Mouse (Mus musculus): Measurements from ENCODE around the gene Ndufv1.
"Not testable (repeated sequence)": the region's sequence is repeated elsewhere in the genome, so short reads cannot be mapped to it uniquely, and the experiment has no call there.

Ndufv1 gene

GRCm38 (mm10) chr19:3967258-3967657, 45.3 kb downstream of the Ndufv1 start:
- no peak for DNase-seq

DNA sequence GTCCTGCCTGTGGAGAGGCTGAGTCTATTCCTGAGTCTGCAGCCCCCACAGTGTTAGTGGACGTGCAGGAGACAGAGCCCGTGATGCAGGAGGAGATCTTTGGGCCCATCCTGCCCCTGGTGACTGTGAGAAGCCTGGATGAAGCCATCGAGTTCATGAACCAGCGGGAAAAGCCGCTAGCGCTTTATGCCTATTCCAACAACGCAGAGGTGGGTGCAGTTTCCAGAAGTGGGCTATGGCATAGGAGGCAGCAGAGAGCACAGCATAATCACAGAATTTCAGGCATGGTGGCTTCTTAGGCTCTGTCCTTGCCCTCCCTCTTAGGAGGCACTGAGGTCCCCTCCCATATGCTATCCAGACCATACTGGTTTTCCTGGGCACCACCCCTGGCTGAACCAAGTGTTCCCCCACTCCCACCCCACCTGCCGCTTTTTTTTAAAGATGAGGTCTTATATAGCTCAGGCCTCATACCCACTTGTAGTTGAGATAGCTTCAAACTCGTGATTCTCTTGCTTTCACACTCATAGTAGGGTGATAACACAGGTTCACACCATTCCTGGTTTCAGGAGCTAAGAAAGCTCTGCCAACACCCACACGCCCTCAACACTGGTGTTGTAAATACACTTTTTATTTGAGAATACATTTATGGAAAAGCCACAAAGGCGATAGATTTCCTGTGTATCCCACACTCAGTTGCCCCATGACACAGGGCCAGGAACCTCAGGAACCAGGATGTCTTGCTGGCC, 46.1 kb downstream of the Ndufv1 start:
- no peak for DNase-seq

DNA sequence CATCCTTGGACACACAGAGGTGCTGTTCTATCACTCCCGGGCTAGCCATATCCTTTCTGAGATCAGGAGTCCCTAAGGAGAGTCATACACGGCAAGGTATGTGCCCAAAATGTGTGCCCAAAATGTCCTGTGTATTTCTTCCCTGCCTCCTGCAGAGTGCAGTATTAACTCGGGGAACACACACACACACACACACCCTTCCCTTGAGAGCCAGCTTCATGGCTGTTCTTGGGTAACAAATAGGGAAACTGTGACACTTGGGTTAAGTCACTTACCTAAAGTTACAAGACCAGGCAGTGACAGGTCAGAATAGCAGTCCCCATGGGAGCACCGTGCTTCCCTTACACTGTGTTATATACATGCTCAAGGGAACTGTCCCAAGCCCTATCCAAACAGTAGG, 48.6 kb downstream of the Ndufv1 start:
- no peak for DNase-seq

DNA sequence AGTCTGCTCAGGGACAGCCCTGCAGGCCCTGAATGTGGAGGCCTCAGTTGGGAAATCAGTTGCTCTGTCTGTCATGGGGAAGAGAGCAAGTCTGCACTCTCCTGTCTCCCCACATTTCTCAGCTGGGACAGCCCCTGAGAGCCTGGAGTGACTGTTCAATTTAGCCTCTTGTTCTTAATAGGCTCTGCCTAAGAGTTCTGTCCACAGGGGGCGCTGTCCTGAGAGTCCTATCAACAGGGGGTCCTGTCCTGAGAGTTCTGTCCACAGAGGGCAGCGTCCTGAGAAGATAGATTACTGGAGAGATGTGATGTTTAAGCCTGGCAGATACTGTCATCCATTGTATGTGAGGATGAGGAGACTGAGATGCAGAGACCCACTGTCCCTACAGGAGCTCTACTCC, 50.1 kb downstream of the Ndufv1 start:
- DNase-seq, result no peak

DNA sequence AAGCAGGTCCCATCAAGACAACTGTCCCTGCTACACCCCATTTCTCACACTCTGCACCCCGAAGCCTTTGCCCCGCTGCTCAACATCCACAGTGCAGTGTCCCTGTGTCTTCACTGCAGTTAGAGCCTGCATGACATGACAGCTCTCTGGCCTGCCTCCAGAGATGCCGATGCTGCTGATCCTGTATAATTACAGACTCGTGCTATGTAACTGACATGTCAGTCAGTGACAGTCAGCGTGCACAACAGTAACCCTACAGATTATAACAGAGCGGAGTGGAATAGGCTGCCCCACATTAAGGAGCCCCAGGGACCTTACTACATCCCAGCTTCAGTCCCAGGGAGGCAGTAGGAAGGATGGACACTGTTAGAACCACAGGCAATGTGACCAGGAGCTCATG, 50.8 kb downstream of the Ndufv1 start:
- DNase-seq, result not testable (repeated sequence)

DNA sequence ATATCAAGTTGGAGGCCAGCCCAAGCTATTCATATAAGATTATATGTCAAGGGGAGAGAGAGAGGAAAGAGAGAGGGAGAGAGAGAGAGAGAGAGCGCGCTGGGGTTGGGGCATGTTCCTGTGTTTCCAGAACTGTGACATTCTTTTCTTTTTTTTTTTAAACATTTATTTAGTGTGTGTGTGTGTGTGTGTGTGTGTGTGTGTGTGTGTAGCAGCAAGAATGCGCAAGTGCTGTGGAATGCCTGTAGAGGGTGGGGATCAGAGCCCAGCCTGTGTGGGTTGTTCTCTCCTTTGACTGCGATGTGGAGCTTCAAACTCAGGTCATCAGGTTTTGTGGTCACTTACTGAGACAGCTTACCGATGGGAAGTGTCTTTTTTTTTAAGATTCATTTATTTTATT, 52.4 kb downstream of the Ndufv1 start:
- DNase-seq, result no peak

DNA sequence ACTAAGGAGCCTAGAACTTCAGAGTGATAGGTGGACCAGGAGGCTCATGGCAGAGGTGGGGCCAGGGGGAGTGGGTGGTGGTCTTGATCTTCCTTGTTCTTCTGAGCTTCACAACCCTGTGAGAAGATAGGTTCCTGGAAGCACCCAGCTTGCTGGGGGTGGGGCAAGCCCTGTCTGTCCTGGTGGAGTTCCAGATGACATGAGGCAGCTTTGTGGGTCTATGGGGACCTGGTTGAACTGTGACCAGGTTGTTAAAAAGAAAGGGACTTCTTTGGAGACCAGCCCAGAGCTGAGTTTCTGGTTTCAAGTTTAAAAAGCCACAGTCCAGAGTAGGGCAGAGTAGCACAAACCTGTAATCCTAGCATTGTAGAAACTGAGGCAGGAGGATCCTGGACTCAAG, 53.6 kb downstream of the Ndufv1 start:
- DNase-seq, result peak; percentile 84

GRCm38 (mm10) chr19:3958470-3958869, 54.1 kb downstream of the Ndufv1 start, which contains the start of gene Aldh3b3:
Gene Aldh3b3, plus strand, starts transcription at chr19:3958645.
- peak; percentile 54 for DNase-seq

Measured in kidney, adult 9 months (tissue).